Mouse (Mus musculus) limb, embryonic 14.5 days (tissue): Measurements from ENCODE around the gene Gm13420. TPM values are rescaled to one million over a fixed set of nuclear protein-coding genes. Genes with fewer than 3 reads are reported as not detected.

ENCODE experiments used
- ATAC-seq: fragments of 200-750 bp; cut with Nextera tagmentation; 2 replicates; pipeline ENCODE4 v1.8.0; 2017; ENCODE audit warnings: low read depth, moderate number of reproducible peaks, moderate TSS enrichment; ENCODE audit not compliant: low FRiP score
- DNase-seq: peaks from one replicate; pipeline ENCODE4 v3.0.0-alpha.2; 2015; ENCODE audit warnings: low spot score
- H3K27ac ChIP-seq: fragments of 300-500 bp; sonication (generic); replicated peaks from 2 replicates; pipeline ENCODE4 v1.5.1; 2014; ENCODE audit warnings: low read depth, mild to moderate bottlenecking, low read length, moderate library complexity, mixed read lengths
- H3K27me3 ChIP-seq: fragments of 300-500 bp; sonication (generic); 2 replicates; pipeline ENCODE4 v1.6.1; 2014; ENCODE audit warnings: low read length, mixed read lengths; ENCODE audit not compliant: control insufficient read depth, insufficient read depth
- H3K36me3 ChIP-seq: fragments of 300-500 bp; sonication (generic); 2 replicates; pipeline ENCODE4 v1.6.1; 2014; ENCODE audit warnings: mild to moderate bottlenecking, low read length, moderate library complexity, mixed read lengths; ENCODE audit not compliant: control insufficient read depth, insufficient read depth
- H3K4me1 ChIP-seq: fragments of 300-500 bp; sonication (generic); 2 replicates; pipeline ENCODE4 v1.6.1; 2014; ENCODE audit warnings: antibody characterized with exemption, low read length, mixed read lengths; ENCODE audit not compliant: control insufficient read depth, insufficient read depth
- H3K4me2 ChIP-seq: fragments of 300-500 bp; sonication (generic); replicated peaks from 2 replicates; pipeline ENCODE4 v1.6.1; 2014; ENCODE audit warnings: low read depth, mild to moderate bottlenecking, low read length, moderate library complexity; ENCODE audit not compliant: severe bottlenecking
- H3K4me3 ChIP-seq: fragments of 300-500 bp; sonication (generic); replicated peaks from 2 replicates; pipeline ENCODE4 v1.5.1; 2014; ENCODE audit warnings: low read length
- H3K9ac ChIP-seq: fragments of 300-500 bp; sonication (generic); 2 replicates; pipeline ENCODE4 v1.6.1; 2014; ENCODE audit warnings: mild to moderate bottlenecking, low read depth, low read length, moderate library complexity; ENCODE audit not compliant: severe bottlenecking
- H3K9me3 ChIP-seq: fragments of 300-500 bp; sonication (generic); 2 replicates; pipeline ENCODE4 v1.6.1; 2016; ENCODE audit warnings: low read length; ENCODE audit not compliant: control insufficient read depth
- POLR2A ChIP-seq: fragments of 200-500 bp; IDR thresholded peaks from 2 replicates; pipeline ENCODE4 v1.8.0; 2012; ENCODE audit warnings: inconsistent platforms, mild to moderate bottlenecking, moderate library complexity, borderline replicate concordance; ENCODE audit not compliant: insufficient read depth, insufficient read length; ENCODE audit errors: extremely low read depth
- WGBS: fragments of 180-500 bp; shearing (Covaris S2); extraction: QIAGEN DNeasy Blood & Tissue Kit; methylation state at CpG from one replicate; pipeline ENCODE4 v1.1.7; 2014; 5-methylcytosine and 5-hydroxymethylcytosine counted together
- polyA plus RNA-seq, 2 experiments: library from polyadenylated mRNA; depleted of rRNA in 1 of 2; stranded (reverse) in 1 of 2; unstranded in 1 of 2; fragments of >200 nt; fragmentation: Nextera tagmentation in 1 of 2; extraction: Ambion mirVana in 1 of 2; gene quantifications; 2 replicates each; pipeline versions ENCODE4 v1.2.1 to v1.2.3; 2012 to 2014

The Gm13420 gene
- polyA plus RNA-seq, 2 experiments: 0.05 to 0.17 TPM

DNA sequence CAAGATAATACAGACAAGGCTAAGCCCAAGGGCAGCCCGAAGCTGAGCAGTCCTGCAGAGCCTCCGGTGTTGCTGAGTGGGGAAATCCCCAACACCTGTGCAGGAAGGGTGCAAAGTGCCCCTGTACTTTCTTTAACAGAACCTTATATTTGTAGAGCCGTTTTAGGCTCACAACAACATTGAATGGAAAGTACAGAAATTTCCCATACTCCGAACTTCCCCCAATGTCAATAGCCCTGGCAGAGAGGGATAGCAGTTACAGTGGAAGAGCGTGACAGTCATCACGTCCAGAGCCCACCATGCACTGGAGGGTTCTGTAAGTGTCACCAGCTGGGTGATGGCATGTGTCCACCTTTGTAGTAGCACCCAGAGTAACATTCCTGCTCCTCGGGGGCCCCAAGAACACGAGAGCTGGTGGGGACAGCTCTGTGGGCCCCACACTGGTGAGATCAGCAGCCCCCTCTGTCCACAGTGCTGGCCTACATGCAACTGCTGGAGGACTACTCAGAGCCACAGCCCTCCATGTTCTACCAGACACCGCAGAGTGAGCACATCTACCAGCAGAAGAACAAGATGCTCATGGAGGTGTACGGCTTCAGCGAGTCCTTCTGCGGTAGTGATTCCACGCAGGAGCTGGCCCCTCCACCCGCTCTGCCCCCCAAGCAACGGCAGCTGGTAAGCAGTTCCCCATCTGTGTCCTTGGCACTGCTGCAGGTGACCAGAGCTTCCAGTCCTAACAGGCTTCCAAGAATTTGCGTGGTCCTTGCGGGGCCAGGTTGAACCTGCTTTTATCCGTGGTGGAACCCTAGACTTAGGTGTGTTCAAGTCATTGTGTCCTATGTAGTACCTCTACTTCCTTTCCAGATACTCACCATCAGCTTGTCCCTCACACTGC lies 44.5 kb downstream of the Gm13420 start:
- WGBS: 95% methylated on average over 17 of the region's 18 CpGs
- Histone ChIP-seq H3K9me3 (no peaks in the 10 kb centered on the region), H3K4me3 (no peak overlapping the region), H3K36me3 (peaks cover 86% of the 10 kb centered on the region), H3K9ac (no peak overlapping the region), H3K27ac (no peak overlapping the region), H3K4me2 (no peak overlapping the region), H3K27me3 (no peaks in the 10 kb centered on the region), H3K4me1 (no peaks in the 10 kb centered on the region)
- DNase-seq (no peak), ATAC-seq (no peak)
- no peak for TF ChIP-seq POLR2A

DNA sequence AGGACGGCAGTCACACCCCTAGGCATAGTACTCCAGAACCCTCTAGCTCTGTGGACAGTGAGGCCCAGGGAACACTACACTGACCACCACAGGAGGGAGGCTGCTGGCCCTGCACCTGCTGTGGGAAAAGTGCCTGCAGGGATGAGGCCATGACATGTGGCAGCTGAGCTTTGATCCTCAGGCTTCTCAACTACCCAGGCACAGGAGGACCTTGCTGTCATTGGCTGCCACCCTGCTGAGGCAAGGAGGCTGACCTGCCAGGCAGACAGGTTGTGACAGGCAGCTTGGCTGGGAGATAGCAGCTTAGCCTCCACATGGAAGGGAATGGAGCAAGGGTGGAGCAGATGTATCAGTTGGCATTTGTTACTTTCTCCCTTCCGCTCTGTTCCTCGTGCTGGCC lies 46.0 kb downstream of the Gm13420 start:
- ATAC-seq (no peak), DNase-seq (no peak)
- Histone ChIP-seq H3K36me3 (peaks cover 88% of the 10 kb centered on the region), H3K9me3 (no peaks in the 10 kb centered on the region), H3K4me2 (no peak overlapping the region), H3K4me1 (no peaks in the 10 kb centered on the region), H3K27ac (no peak overlapping the region), H3K4me3 (no peak overlapping the region), H3K9ac (no peak overlapping the region), H3K27me3 (no peaks in the 10 kb centered on the region)
- TF ChIP-seq POLR2A: no peak
- 83% methylated on average over 3 of the region's 3 CpGs for WGBS

GRCm38 (mm10) chr2:29703104-29704081 lies 48.1 kb downstream of the Gm13420 start:
- no peaks in the 10 kb centered on the region for H3K4me1 ChIP-seq
- no peak overlapping the region for H3K9ac ChIP-seq
- H3K9me3 ChIP-seq: no peaks in the 10 kb centered on the region
- DNase-seq (peak; percentile 42), ATAC-seq (no peak)
- H3K4me2 ChIP-seq: no peak overlapping the region
- peaks cover 92% of the 10 kb centered on the region for H3K36me3 ChIP-seq
- WGBS: 93% methylated on average over 9 of the region's 9 CpGs
- H3K27me3 ChIP-seq: no peaks in the 10 kb centered on the region
- TF ChIP-seq POLR2A: no peak
- H3K4me3 ChIP-seq: no peak overlapping the region
- H3K27ac ChIP-seq: no peak overlapping the region

GRCm38 (mm10) chr2:29702189-29702588 lies 49.3 kb downstream of the Gm13420 start:
- no peaks in the 10 kb centered on the region for H3K4me1 ChIP-seq
- WGBS: 93% methylated on average over 8 of the region's 8 CpGs
- no peaks in the 10 kb centered on the region for H3K27me3 ChIP-seq
- H3K4me2 ChIP-seq: no peak overlapping the region
- TF ChIP-seq POLR2A: no peak
- DNase-seq (no peak), ATAC-seq (no peak)
- H3K36me3 ChIP-seq: peaks cover 93% of the 10 kb centered on the region
- no peaks in the 10 kb centered on the region for H3K9me3 ChIP-seq
- H3K9ac ChIP-seq: no peak overlapping the region
- H3K4me3 ChIP-seq: no peak overlapping the region
- H3K27ac ChIP-seq: no peak overlapping the region

DNA sequence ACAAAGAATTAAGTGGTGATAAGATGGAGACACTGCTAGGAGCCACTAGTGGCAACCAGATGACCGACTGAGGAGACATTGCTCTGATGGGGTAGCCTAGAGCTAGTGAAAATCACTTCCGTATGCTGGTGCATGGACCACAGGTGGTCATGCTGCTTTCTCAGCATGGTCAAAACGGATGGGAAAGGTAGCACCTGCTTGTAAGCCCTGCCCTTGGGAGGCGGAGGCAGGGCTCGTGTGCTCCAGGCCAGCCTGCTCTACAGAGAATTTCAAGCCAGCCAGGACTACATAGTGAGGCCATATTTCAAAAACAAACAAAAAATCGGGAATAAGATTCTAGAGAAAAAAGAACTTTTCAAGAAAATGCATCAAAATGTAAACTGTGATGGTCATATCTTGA lies 50.1 kb downstream of the Gm13420 start:
- TF ChIP-seq POLR2A: no peak
- Histone ChIP-seq H3K36me3 (peaks cover 93% of the 10 kb centered on the region), H3K4me3 (no peak overlapping the region), H3K4me2 (no peak overlapping the region), H3K27ac (no peak overlapping the region), H3K9me3 (no peaks in the 10 kb centered on the region), H3K9ac (no peak overlapping the region), H3K4me1 (no peaks in the 10 kb centered on the region), H3K27me3 (no peaks in the 10 kb centered on the region)
- WGBS: 71% methylated on average over 6 of the region's 6 CpGs
- no peak for ATAC-seq
- no peak for DNase-seq
